Mouse (Mus musculus) midbrain, embryonic 15.5 days (tissue): ENCODE results near the gene Dscaml1. TPM values are rescaled to one million over a fixed set of nuclear protein-coding genes. Genes with fewer than 3 reads are reported as not detected.
"Not testable (repeated sequence)": the region's sequence is repeated elsewhere in the genome, so short reads cannot be mapped to it uniquely, and the experiment has no call there.

Source experiments
- ATAC-seq: fragments of 200-750 bp; cut with Nextera tagmentation; replicated peaks from 2 replicates; pipeline ENCODE4 v1.8.0; 2017; ENCODE audit warnings: moderate TSS enrichment
- H3K27ac ChIP-seq: fragments of 300-500 bp; sonication (generic); 2 replicates; pipeline ENCODE4 v1.5.1; 2015; ENCODE audit warnings: mild to moderate bottlenecking, inconsistent platforms
- H3K27me3 ChIP-seq: fragments of 300-500 bp; sonication (generic); replicated peaks from 2 replicates; pipeline ENCODE4 v1.6.1; 2015; ENCODE audit warnings: inconsistent platforms
- H3K36me3 ChIP-seq: fragments of 300-500 bp; sonication (generic); replicated peaks from 2 replicates; pipeline ENCODE4 v1.6.1; 2015; ENCODE audit warnings: inconsistent platforms
- H3K4me1 ChIP-seq: fragments of 300-500 bp; sonication (generic); 2 replicates; pipeline ENCODE4 v1.6.1; 2015; ENCODE audit warnings: inconsistent platforms
- H3K4me2 ChIP-seq: fragments of 300-500 bp; sonication (generic); 2 replicates; pipeline ENCODE4 v1.6.1; 2015; ENCODE audit warnings: inconsistent platforms, mild to moderate bottlenecking, moderate library complexity
- H3K4me3 ChIP-seq: fragments of 300-500 bp; sonication (generic); 2 replicates; pipeline ENCODE4 v1.5.1; 2015; ENCODE audit warnings: mild to moderate bottlenecking, inconsistent platforms
- H3K9ac ChIP-seq: fragments of 300-500 bp; sonication (generic); 2 replicates; pipeline ENCODE4 v1.6.1; 2015; ENCODE audit warnings: mild to moderate bottlenecking, inconsistent platforms
- H3K9me3 ChIP-seq: fragments of 300-500 bp; sonication (generic); 2 replicates; pipeline ENCODE4 v1.6.1; 2016; ENCODE audit warnings: inconsistent platforms
- WGBS: fragments of 180-500 bp; shearing (Covaris S2); methylation state at CpG from one replicate; pipeline ENCODE4 v1.1.7; 2015; ENCODE audit warnings: mixed read lengths; 5-methylcytosine and 5-hydroxymethylcytosine counted together
- polyA plus RNA-seq: library from polyadenylated mRNA; unstranded; fragments of >200 nt; fragmentation: Nextera tagmentation; extraction: Ambion mirVana; gene quantifications from 2 replicates; pipeline ENCODE4 v1.2.1, GENCODE M21; 2015

Gene Dscaml1
- polyA plus RNA-seq, 1 experiment from 2014 or later = 19.6 TPM

GRCm38 (mm10) chr9:45749917-45750316 lies 323.5 kb downstream of the Dscaml1 start:
- no peak for ATAC-seq
- no peaks in the 10 kb centered on the region for H3K27me3 ChIP-seq
- H3K4me1 ChIP-seq = peaks cover 4% of the 10 kb centered on the region; the same call in 1 of the 2 replicates
- no peak overlapping the region for H3K27ac ChIP-seq
- WGBS = 97% methylated on average over 4 of the region's 4 CpGs
- H3K4me2 ChIP-seq = no peak overlapping the region
- H3K9me3 ChIP-seq = no peaks in the 10 kb centered on the region
- H3K4me3 ChIP-seq = no peak overlapping the region
- H3K36me3 ChIP-seq = peaks cover 3% of the 10 kb centered on the region; the same call in 1 of the 2 replicates
- H3K9ac ChIP-seq = no peak overlapping the region

- Histone ChIP-seq H3K27me3 (no peaks in the 10 kb centered on the region), H3K9ac (no peak overlapping the region), H3K4me2 (no peak overlapping the region), H3K9me3 (no peaks in the 10 kb centered on the region), H3K4me3 (no peak overlapping the region), H3K27ac (peak overlapping the region; percentile 39; the same call in 1 of the 2 replicates), H3K4me1 (peaks cover 4% of the 10 kb centered on the region; the same call in 1 of the 2 replicates), H3K36me3 (peaks cover 3% of the 10 kb centered on the region; the same call in 1 of the 2 replicates)
- WGBS = 37% methylated on average over 8 of the region's 8 CpGs
- peak; percentile 52 for ATAC-seq
Observed at GRCm38 (mm10) chr9:45754452-45755091, 328.1 kb downstream of the Dscaml1 start.

GRCm38 (mm10) chr9:45766195-45766594 lies 339.8 kb downstream of the Dscaml1 start:
- no peak overlapping the region for H3K4me2 ChIP-seq
- H3K27ac ChIP-seq = no peak overlapping the region
- no peak overlapping the region for H3K9ac ChIP-seq
- H3K36me3 ChIP-seq = 0 out of 2 replicates have a peak, but pooled peaks cover 8% of the 10 kb centered on the region
- no peak for ATAC-seq
- no peaks in the 10 kb centered on the region for H3K4me1 ChIP-seq
- no peaks in the 10 kb centered on the region for H3K27me3 ChIP-seq
- WGBS = 83% methylated on average over 6 of the region's 6 CpGs
- no peaks in the 10 kb centered on the region for H3K9me3 ChIP-seq
- H3K4me3 ChIP-seq = no peak overlapping the region

- H3K4me1 ChIP-seq = no peaks in the 10 kb centered on the region
- WGBS = 88% methylated on average over 8 of the region's 8 CpGs
Observed at GRCm38 (mm10) chr9:45767155-45767554, 340.7 kb downstream of the Dscaml1 start.

GRCm38 (mm10) chr9:45768421-45768820 lies 342.0 kb downstream of the Dscaml1 start:
- no peaks in the 10 kb centered on the region for H3K9me3 ChIP-seq
- WGBS = 86% methylated on average over 18 of the region's 18 CpGs
- H3K4me2 ChIP-seq = no peak overlapping the region
- no peak overlapping the region for H3K27ac ChIP-seq
- H3K9ac ChIP-seq = no peak overlapping the region
- ATAC-seq = no peak
- 0 out of 2 replicates have a peak, but pooled peaks cover 17% of the 10 kb centered on the region for H3K36me3 ChIP-seq
- no peaks in the 10 kb centered on the region for H3K27me3 ChIP-seq
- no peak overlapping the region for H3K4me3 ChIP-seq
- no peaks in the 10 kb centered on the region for H3K4me1 ChIP-seq

More at GRCm38 (mm10) chr9:45767155-45767554, 340.7 kb downstream of the Dscaml1 start:
- H3K9ac ChIP-seq = no peak overlapping the region
- no peaks in the 10 kb centered on the region for H3K9me3 ChIP-seq
- H3K36me3 ChIP-seq = 0 out of 2 replicates have a peak, but pooled peaks cover 12% of the 10 kb centered on the region
- no peak overlapping the region for H3K4me2 ChIP-seq
- no peak for ATAC-seq
- H3K4me3 ChIP-seq = no peak overlapping the region
- H3K27me3 ChIP-seq = no peaks in the 10 kb centered on the region
- H3K27ac ChIP-seq = no peak overlapping the region

GRCm38 (mm10) chr9:45769596-45769995 lies 343.2 kb downstream of the Dscaml1 start:
- Histone ChIP-seq H3K27ac (no peak overlapping the region), H3K4me2 (no peak overlapping the region), H3K27me3 (no peaks in the 10 kb centered on the region), H3K36me3 (0 out of 2 replicates have a peak, but pooled peaks cover 28% of the 10 kb centered on the region), H3K4me3 (no peak overlapping the region), H3K9ac (no peak overlapping the region), H3K4me1 (no peaks in the 10 kb centered on the region), H3K9me3 (no peaks in the 10 kb centered on the region)
- ATAC-seq = no peak
- WGBS = 95% methylated on average over 5 of the region's 5 CpGs

GRCm38 (mm10) chr9:45774088-45774487 lies 347.7 kb downstream of the Dscaml1 start:
- no peak for ATAC-seq
- Histone ChIP-seq H3K36me3 (peaks cover 44% of the 10 kb centered on the region; the same call in 1 of the 2 replicates), H3K9me3 (no peaks in the 10 kb centered on the region), H3K4me2 (no peak overlapping the region), H3K4me1 (no peaks in the 10 kb centered on the region), H3K27ac (no peak overlapping the region), H3K27me3 (no peaks in the 10 kb centered on the region), H3K9ac (no peak overlapping the region), H3K4me3 (no peak overlapping the region)
- WGBS = 86% methylated on average over 6 of the region's 6 CpGs

- H3K9ac ChIP-seq, H3K4me2 ChIP-seq, H3K9me3 ChIP-seq, H3K27ac ChIP-seq, H3K27me3 ChIP-seq, H3K4me1 ChIP-seq, ATAC-seq, H3K4me3 ChIP-seq: not testable (repeated sequence)
- WGBS = 82% methylated on average over 3 of the region's 3 CpGs
- peaks cover 40% of the 10 kb centered on the region; the same call in 1 of the 2 replicates for H3K36me3 ChIP-seq
Observed at GRCm38 (mm10) chr9:45776176-45776575, 349.7 kb downstream of the Dscaml1 start.

- Histone ChIP-seq H3K9ac (no peak overlapping the region), H3K4me3 (no peak overlapping the region), H3K4me2 (no peak overlapping the region), H3K36me3 (peaks cover 25% of the 10 kb centered on the region; the same call in 1 of the 2 replicates), H3K9me3 (no peaks in the 10 kb centered on the region), H3K27me3 (no peaks in the 10 kb centered on the region), H3K4me1 (peaks cover 8% of the 10 kb centered on the region; the same call in 1 of the 2 replicates), H3K27ac (no peak overlapping the region)
- WGBS = 79% methylated on average over 6 of the region's 6 CpGs
- ATAC-seq = no peak
Observed at GRCm38 (mm10) chr9:45779201-45779600, 352.8 kb downstream of the Dscaml1 start.

GRCm38 (mm10) chr9:45783249-45784069 lies 357.0 kb downstream of the Dscaml1 start:
- ATAC-seq = no peak
- H3K4me1 ChIP-seq = peaks cover 8% of the 10 kb centered on the region; the same call in 1 of the 2 replicates
- H3K36me3 ChIP-seq = 0 out of 2 replicates have a peak, but pooled peaks cover 4% of the 10 kb centered on the region
- H3K9me3 ChIP-seq = no peaks in the 10 kb centered on the region
- WGBS = 71% methylated on average over 12 of the region's 12 CpGs
- no peak overlapping the region for H3K4me3 ChIP-seq
- no peak overlapping the region for H3K4me2 ChIP-seq
- no peaks in the 10 kb centered on the region for H3K27me3 ChIP-seq
- no peak overlapping the region for H3K9ac ChIP-seq
- H3K27ac ChIP-seq = 0 out of 2 replicates have a peak overlapping the region, but pooled peaks have one; percentile 18

- H3K4me1 ChIP-seq = peaks cover 10% of the 10 kb centered on the region; the same call in 1 of the 2 replicates
- ATAC-seq = no peak
- no peak overlapping the region for H3K4me3 ChIP-seq
- H3K9ac ChIP-seq = no peak overlapping the region
- no peaks in the 10 kb centered on the region for H3K9me3 ChIP-seq
- no peak overlapping the region for H3K4me2 ChIP-seq
- 93% methylated on average over 8 of the region's 8 CpGs for WGBS
- H3K36me3 ChIP-seq = no peaks in the 10 kb centered on the region
- no peaks in the 10 kb centered on the region for H3K27me3 ChIP-seq
- H3K27ac ChIP-seq = no peak overlapping the region
Observed at GRCm38 (mm10) chr9:45787071-45787470, 360.6 kb downstream of the Dscaml1 start.

GRCm38 (mm10) chr9:45787547-45787946 lies 361.1 kb downstream of the Dscaml1 start:
- Histone ChIP-seq H3K4me3 (no peak overlapping the region), H3K9ac (no peak overlapping the region), H3K4me1 (peaks cover 10% of the 10 kb centered on the region; the same call in 1 of the 2 replicates), H3K27me3 (no peaks in the 10 kb centered on the region), H3K36me3 (no peaks in the 10 kb centered on the region), H3K9me3 (no peaks in the 10 kb centered on the region), H3K27ac (no peak overlapping the region), H3K4me2 (no peak overlapping the region)
- WGBS = 84% methylated on average over 6 of the region's 6 CpGs
- ATAC-seq = no peak
